Mouse (Mus musculus) lung, adult 2 months (tissue): Measurements from ENCODE around the gene Paxx.

Source experiments
- CTCF ChIP-seq: fragments of 200-500 bp; IDR thresholded peaks from 2 replicates; pipeline ENCODE4 v1.5.1; 2011; ENCODE audit warnings: mild to moderate bottlenecking, low read length, control low read depth; ENCODE audit not compliant: insufficient read depth
- POLR2A ChIP-seq: fragments of 200-500 bp; IDR thresholded peaks from 2 replicates; pipeline ENCODE4 v1.6.1; 2011; ENCODE audit warnings: low read depth, mild to moderate bottlenecking, control low read depth, low read length, borderline replicate concordance; ENCODE audit errors: extremely low read depth

DNA sequence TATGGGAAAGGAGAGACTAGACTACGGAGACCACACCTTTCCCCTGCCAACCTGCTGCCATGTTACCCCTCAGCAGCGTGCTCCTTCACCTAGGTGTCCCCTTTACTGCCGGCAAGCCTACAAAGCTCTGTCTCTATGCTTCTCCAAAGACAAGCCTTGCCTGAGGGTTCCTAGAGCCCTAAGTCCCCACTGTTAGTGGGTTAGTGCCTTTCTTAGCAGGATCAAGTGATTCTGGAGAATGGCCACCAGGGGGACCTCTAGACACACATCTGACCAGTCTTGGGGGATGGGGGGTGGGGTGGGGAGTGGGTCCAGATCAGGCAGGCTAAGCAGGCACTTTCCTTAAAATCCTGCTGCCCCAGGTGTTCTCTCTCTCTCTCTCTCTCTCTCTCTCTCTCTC, 39.0 kb downstream of the Paxx start:
- TF ChIP-seq POLR2A (no peak), CTCF (peak; percentile 41)
